Mouse (Mus musculus): ENCODE results near the gene 4933402J07Rik. TPM values are rescaled to one million over a fixed set of nuclear protein-coding genes. Genes with fewer than 3 reads are reported as not detected.

The 4933402J07Rik gene
- polyA plus RNA-seq, 1 experiment from 2014 or later = not detected

DNA sequence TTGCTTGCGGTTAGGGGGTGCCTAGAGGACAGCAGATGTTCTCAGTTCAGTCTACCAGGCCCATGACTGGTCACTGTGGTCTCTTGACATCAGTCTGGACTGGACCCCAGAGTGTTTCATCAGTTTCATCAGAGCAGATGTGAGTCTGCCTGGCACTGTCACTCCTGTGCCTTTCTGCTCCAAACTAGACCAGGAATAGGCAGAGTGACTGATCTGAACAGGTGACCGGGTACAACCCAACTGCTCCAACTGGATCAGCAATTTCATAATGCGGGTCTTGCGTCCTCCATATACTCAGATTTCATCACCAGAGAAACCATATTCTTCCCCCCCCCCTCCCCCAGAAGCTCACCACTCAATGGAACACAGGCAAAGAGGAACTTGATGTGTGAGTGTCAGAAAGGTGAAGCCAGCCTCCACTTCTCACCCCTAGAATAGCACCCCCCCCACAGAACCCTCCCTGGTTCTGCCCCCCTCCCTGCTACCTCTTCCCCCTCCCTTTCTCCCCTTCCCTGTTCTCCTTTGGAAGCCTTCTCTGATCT, 46.1 kb downstream of the 4933402J07Rik start:
- H3K4me3 ChIP-seq (ENCODE audit: low read depth, low read length) = no peak overlapping the region
- no peaks in the 10 kb centered on the region for H3K9me3 ChIP-seq (ENCODE audit: control insufficient read depth, low read length)
- no peaks in the 10 kb centered on the region for H3K4me1 ChIP-seq (replicated peaks; ENCODE audit: control insufficient read depth, insufficient read depth, low read length)
- H3K9ac ChIP-seq (ENCODE audit: low read depth, low read length) = no peak overlapping the region
- H3K36me3 ChIP-seq (ENCODE audit: control insufficient read depth, insufficient read depth, low read length) = no peaks in the 10 kb centered on the region
- H3K27ac ChIP-seq (ENCODE audit: low read depth, low read length) = no peak overlapping the region
- no peak for ATAC-seq (replicated peaks; ENCODE audit: low FRiP score)
- no peaks in the 10 kb centered on the region for H3K27me3 ChIP-seq (replicated peaks; ENCODE audit: control insufficient read depth, insufficient read depth, low read length)
- no peak overlapping the region for H3K4me2 ChIP-seq
- no peak for DNase-seq (ENCODE audit: low spot score)
- WGBS = 86% methylated on average over 4 of the region's 4 CpGs

DNA sequence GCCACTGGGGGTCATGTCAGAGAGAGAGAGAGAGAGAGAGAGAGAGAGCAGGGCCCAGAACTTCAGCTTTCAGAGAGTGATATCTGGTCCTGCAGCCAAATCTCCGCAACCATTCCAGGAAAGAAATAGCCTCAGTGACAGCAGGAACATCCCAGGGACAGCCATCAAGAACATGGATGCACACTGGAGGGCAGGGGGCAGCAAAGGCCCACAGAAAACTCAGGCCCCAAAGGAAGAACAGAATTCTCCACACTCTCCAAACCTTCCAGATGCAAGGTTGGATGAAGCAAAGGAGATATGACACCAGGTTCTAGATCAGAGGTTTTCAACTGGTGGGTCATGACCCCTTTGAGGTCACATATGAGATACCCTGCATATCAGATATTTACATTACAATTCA, 50.0 kb downstream of the 4933402J07Rik start:
- no peaks in the 10 kb centered on the region for H3K9me3 ChIP-seq (ENCODE audit: control insufficient read depth, low read length)
- no peak for DNase-seq (ENCODE audit: low spot score)
- no peak overlapping the region for H3K4me3 ChIP-seq (ENCODE audit: low read depth, low read length)

DNA sequence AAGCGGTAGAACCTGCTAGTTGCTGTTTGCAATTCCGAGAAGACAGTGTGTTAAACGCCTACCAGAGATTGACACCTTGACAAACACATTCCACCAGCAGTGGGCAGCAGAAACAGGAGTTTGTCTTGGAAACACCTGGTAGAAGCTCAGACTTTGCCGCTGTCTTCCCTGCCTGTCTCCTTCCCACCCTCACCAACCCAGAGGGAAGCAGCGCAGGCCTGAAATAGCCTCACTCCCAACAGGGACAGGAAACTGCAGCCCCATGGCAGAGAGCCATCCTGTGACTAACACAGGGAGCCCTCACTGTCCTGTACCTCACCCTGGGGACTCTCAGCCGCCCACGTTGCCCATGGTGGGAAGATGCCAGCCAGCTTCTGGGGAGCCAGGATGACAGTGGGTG, 55.5 kb downstream of the 4933402J07Rik start:
- ATAC-seq (replicated peaks; ENCODE audit: low FRiP score) = no peak
- Histone ChIP-seq H3K9ac (ENCODE audit: low read depth, low read length) (no peak overlapping the region), H3K36me3 (ENCODE audit: control insufficient read depth, insufficient read depth, low read length) (no peaks in the 10 kb centered on the region), H3K27ac (ENCODE audit: low read depth, low read length) (no peak overlapping the region), H3K27me3 (replicated peaks; ENCODE audit: control insufficient read depth, insufficient read depth, low read length) (no peaks in the 10 kb centered on the region; the same call in 1 of the 2 replicates), H3K9me3 (ENCODE audit: control insufficient read depth, low read length) (no peaks in the 10 kb centered on the region), H3K4me3 (ENCODE audit: low read depth, low read length) (no peak overlapping the region), H3K4me2 (no peak overlapping the region), H3K4me1 (replicated peaks; ENCODE audit: control insufficient read depth, insufficient read depth, low read length) (no peaks in the 10 kb centered on the region)
- no peak for DNase-seq (ENCODE audit: low spot score)
- WGBS = 44% methylated on average over 7 of the region's 7 CpGs

More for the DNA sequence above, 50.0 kb downstream of the 4933402J07Rik start:
- no peak for ATAC-seq (replicated peaks; ENCODE audit: low FRiP score)
- H3K4me1 ChIP-seq (replicated peaks; ENCODE audit: control insufficient read depth, insufficient read depth, low read length) = no peaks in the 10 kb centered on the region
- no peak overlapping the region for H3K27ac ChIP-seq (ENCODE audit: low read depth, low read length)
- no peaks in the 10 kb centered on the region for H3K36me3 ChIP-seq (ENCODE audit: control insufficient read depth, insufficient read depth, low read length)
- no peaks in the 10 kb centered on the region; the same call in 1 of the 2 replicates for H3K27me3 ChIP-seq (replicated peaks; ENCODE audit: control insufficient read depth, insufficient read depth, low read length)
- H3K9ac ChIP-seq (ENCODE audit: low read depth, low read length) = no peak overlapping the region
- no peak overlapping the region for H3K4me2 ChIP-seq
- 82% methylated on average over 1 of the region's 1 CpGs for WGBS

DNA sequence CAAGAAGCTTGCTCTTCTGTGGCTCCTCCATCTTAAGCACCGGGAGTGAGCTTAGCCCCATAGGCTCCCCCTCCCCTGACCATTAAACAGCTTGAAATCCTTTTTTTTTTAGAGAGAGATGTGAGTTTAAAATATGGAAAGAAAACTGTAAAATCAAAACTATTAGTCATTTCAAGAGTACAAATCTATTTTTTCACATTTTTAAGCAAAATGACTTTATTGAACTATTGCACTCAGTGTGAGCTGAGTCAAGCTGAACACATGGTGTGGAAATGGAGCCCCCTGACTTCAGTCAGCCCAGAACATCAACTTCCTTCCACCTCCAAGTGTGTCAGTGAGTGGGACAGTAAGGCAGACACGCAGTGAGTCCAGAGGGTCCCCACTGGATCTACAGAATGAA, 55.9 kb downstream of the 4933402J07Rik start:
- Histone ChIP-seq H3K9ac (ENCODE audit: low read depth, low read length) (no peak overlapping the region), H3K27me3 (replicated peaks; ENCODE audit: control insufficient read depth, insufficient read depth, low read length) (no peaks in the 10 kb centered on the region; the same call in 1 of the 2 replicates), H3K4me3 (ENCODE audit: low read depth, low read length) (no peak overlapping the region), H3K9me3 (ENCODE audit: control insufficient read depth, low read length) (no peaks in the 10 kb centered on the region), H3K4me1 (replicated peaks; ENCODE audit: control insufficient read depth, insufficient read depth, low read length) (no peaks in the 10 kb centered on the region), H3K27ac (ENCODE audit: low read depth, low read length) (no peak overlapping the region), H3K36me3 (ENCODE audit: control insufficient read depth, insufficient read depth, low read length) (no peaks in the 10 kb centered on the region), H3K4me2 (no peak overlapping the region)
- no peak for ATAC-seq (replicated peaks; ENCODE audit: low FRiP score)
- no peak for DNase-seq (ENCODE audit: low spot score)
- 60% methylated on average over 2 of the region's 2 CpGs for WGBS

- ATAC-seq (replicated peaks; ENCODE audit: low FRiP score) (no peak), DNase-seq (ENCODE audit: low spot score) (no peak)
- H3K9me3 ChIP-seq (ENCODE audit: control insufficient read depth, low read length) = no peaks in the 10 kb centered on the region
- H3K4me3 ChIP-seq (ENCODE audit: low read depth, low read length) = no peak overlapping the region
- H3K27me3 ChIP-seq (replicated peaks; ENCODE audit: control insufficient read depth, insufficient read depth, low read length) = no peaks in the 10 kb centered on the region; the same call in 1 of the 2 replicates
- H3K9ac ChIP-seq (ENCODE audit: low read depth, low read length) = no peak overlapping the region
- H3K36me3 ChIP-seq (ENCODE audit: control insufficient read depth, insufficient read depth, low read length) = no peaks in the 10 kb centered on the region
- no peaks in the 10 kb centered on the region for H3K4me1 ChIP-seq (replicated peaks; ENCODE audit: control insufficient read depth, insufficient read depth, low read length)
- H3K4me2 ChIP-seq = no peak overlapping the region
- no peak overlapping the region for H3K27ac ChIP-seq (ENCODE audit: low read depth, low read length)
- 66% methylated on average over 6 of the region's 6 CpGs for WGBS
These were observed 56.6 kb downstream of the 4933402J07Rik start for GRCm38 (mm10) chr8:87620225-87620624.

- H3K4me2 ChIP-seq = no peak overlapping the region
- DNase-seq (ENCODE audit: low spot score) (no peak), ATAC-seq (replicated peaks; ENCODE audit: low FRiP score) (no peak)
- no peaks in the 10 kb centered on the region for H3K9me3 ChIP-seq (ENCODE audit: control insufficient read depth, low read length)
- H3K36me3 ChIP-seq (ENCODE audit: control insufficient read depth, insufficient read depth, low read length) = no peaks in the 10 kb centered on the region
- no peaks in the 10 kb centered on the region for H3K27me3 ChIP-seq (replicated peaks; ENCODE audit: control insufficient read depth, insufficient read depth, low read length)
- WGBS = 82% methylated on average over 12 of the region's 12 CpGs
- H3K9ac ChIP-seq (ENCODE audit: low read depth, low read length) = no peak overlapping the region
- H3K4me1 ChIP-seq (replicated peaks; ENCODE audit: control insufficient read depth, insufficient read depth, low read length) = no peaks in the 10 kb centered on the region
- no peak overlapping the region for H3K4me3 ChIP-seq (ENCODE audit: low read depth, low read length)
- H3K27ac ChIP-seq (ENCODE audit: low read depth, low read length) = no peak overlapping the region
These were observed 57.5 kb downstream of the 4933402J07Rik start for GRCm38 (mm10) chr8:87621181-87621580.

DNA sequence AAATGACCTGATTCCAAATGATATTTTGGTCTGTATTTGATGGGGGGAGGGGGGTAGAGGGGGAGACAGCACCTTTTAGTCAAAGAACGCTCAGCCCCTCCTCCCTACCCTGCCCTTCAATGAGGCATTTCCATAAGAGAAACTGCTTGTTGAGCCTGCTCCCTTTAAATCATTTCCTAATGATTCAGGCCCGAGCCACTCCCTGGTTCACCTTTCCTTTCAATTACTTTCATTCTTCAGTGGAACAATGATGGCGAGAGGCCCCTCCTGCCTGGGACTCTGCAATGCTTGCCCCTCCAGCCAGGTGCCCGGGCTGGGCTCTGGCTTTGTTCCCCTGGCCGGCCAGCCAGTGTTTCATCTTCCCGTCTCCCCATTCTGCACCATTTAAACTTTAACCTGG, 66.0 kb downstream of the 4933402J07Rik start:
- Histone ChIP-seq H3K9ac (ENCODE audit: low read depth, low read length) (no peak overlapping the region), H3K4me2 (no peak overlapping the region), H3K27ac (ENCODE audit: low read depth, low read length) (no peak overlapping the region), H3K36me3 (ENCODE audit: control insufficient read depth, insufficient read depth, low read length) (no peaks in the 10 kb centered on the region), H3K4me3 (ENCODE audit: low read depth, low read length) (no peak overlapping the region), H3K27me3 (replicated peaks; ENCODE audit: control insufficient read depth, insufficient read depth, low read length) (no peaks in the 10 kb centered on the region), H3K4me1 (replicated peaks; ENCODE audit: control insufficient read depth, insufficient read depth, low read length) (no peaks in the 10 kb centered on the region; the same call in 1 of the 2 replicates), H3K9me3 (ENCODE audit: control insufficient read depth, low read length) (no peaks in the 10 kb centered on the region)
- no peak for DNase-seq (ENCODE audit: low spot score)
- WGBS = 54% methylated on average over 6 of the region's 6 CpGs
- no peak for ATAC-seq (replicated peaks; ENCODE audit: low FRiP score)

- Histone ChIP-seq H3K36me3 (ENCODE audit: control insufficient read depth, insufficient read depth, low read length) (no peaks in the 10 kb centered on the region), H3K4me2 (no peak overlapping the region), H3K4me1 (replicated peaks; ENCODE audit: control insufficient read depth, insufficient read depth, low read length) (no peaks in the 10 kb centered on the region; the same call in 1 of the 2 replicates), H3K27me3 (replicated peaks; ENCODE audit: control insufficient read depth, insufficient read depth, low read length) (no peaks in the 10 kb centered on the region), H3K9ac (ENCODE audit: low read depth, low read length) (no peak overlapping the region), H3K27ac (ENCODE audit: low read depth, low read length) (no peak overlapping the region), H3K4me3 (ENCODE audit: low read depth, low read length) (no peak overlapping the region), H3K9me3 (ENCODE audit: control insufficient read depth, low read length) (no peaks in the 10 kb centered on the region)
- ATAC-seq (replicated peaks; ENCODE audit: low FRiP score) (no peak), DNase-seq (ENCODE audit: low spot score) (no peak)
- 68% methylated on average over 7 of the region's 7 CpGs for WGBS
These were observed 68.1 kb downstream of the 4933402J07Rik start for GRCm38 (mm10) chr8:87631776-87632175.

GRCm38 (mm10) chr8:87636226-87636742, 72.6 kb downstream of the 4933402J07Rik start:
- Histone ChIP-seq H3K4me2 (no peak overlapping the region), H3K36me3 (ENCODE audit: control insufficient read depth, insufficient read depth, low read length) (no peaks in the 10 kb centered on the region), H3K4me3 (ENCODE audit: low read depth, low read length) (no peak overlapping the region), H3K9ac (ENCODE audit: low read depth, low read length) (no peak overlapping the region), H3K27me3 (replicated peaks; ENCODE audit: control insufficient read depth, insufficient read depth, low read length) (no peaks in the 10 kb centered on the region), H3K4me1 (replicated peaks; ENCODE audit: control insufficient read depth, insufficient read depth, low read length) (no peaks in the 10 kb centered on the region; the same call in 1 of the 2 replicates), H3K9me3 (ENCODE audit: control insufficient read depth, low read length) (no peaks in the 10 kb centered on the region), H3K27ac (ENCODE audit: low read depth, low read length) (no peak overlapping the region)
- ATAC-seq (replicated peaks; ENCODE audit: low FRiP score) = no peak
- WGBS = 73% methylated on average over 11 of the region's 11 CpGs
- no peak for DNase-seq (ENCODE audit: low spot score)
